Mouse (Mus musculus): ENCODE measurements at regions not wholly inside any gene's neighbourhood (a gene's known extent, or its start where the extent isn't known, plus 50 kb on each side); places are given as distances from the start of the nearest gene placed in this dataset.
A peak's percentile ranks its signal among the peaks of the same experiment; 100 is the strongest.

- H3K4me3 ChIP-seq (ENCODE audit: low read depth, low read length) = no peak overlapping the region
Measured at GRCm38 (mm10) chr11:43349564-43349963, 76.5 kb downstream of the Pttg1 start.

DNA sequence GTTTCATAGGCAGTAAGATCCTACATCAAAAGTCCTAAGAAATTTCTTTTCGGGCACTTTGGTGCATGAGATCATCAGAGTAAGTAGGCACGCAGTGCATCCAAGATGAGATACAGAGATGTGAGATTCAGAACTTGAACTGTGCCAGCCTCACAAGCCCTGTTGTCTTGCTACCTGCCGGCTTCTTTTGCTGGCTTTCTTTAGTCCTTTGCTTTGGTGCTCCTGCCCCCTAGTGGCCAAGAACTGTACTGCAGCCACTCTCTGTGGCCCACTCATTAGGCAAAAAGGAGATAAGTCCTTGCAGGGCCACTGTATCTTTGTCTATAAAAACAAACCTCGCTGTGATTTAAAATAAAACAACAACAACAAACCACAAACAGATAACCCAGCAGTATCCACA lies 77.5 kb downstream of the Pttg1 start:
- no peaks in the 10 kb centered on the region for H3K4me1 ChIP-seq (ENCODE audit: control insufficient read depth, insufficient read depth, low read length)
- ATAC-seq (ENCODE audit: insufficient number of reproducible peaks, low FRiP score, low TSS enrichment, low read depth) = no peak
- WGBS = 20% methylated on average over 4 of the region's 4 CpGs
- DNase-seq (ENCODE audit: low spot score) = peak; percentile 90
- no peaks in the 10 kb centered on the region for H3K9me3 ChIP-seq (ENCODE audit: control insufficient read depth, low read length)
- no peak overlapping the region for H3K4me2 ChIP-seq (ENCODE audit: low read depth, severe bottlenecking)
- no peak overlapping the region for H3K4me3 ChIP-seq (ENCODE audit: low read depth, low read length)
- no peaks in the 10 kb centered on the region for H3K27me3 ChIP-seq (ENCODE audit: control insufficient read depth, insufficient read depth, low read length)
- no peak overlapping the region for H3K9ac ChIP-seq (ENCODE audit: low read length)
- H3K36me3 ChIP-seq (ENCODE audit: control insufficient read depth, insufficient read depth, low read length) = no peaks in the 10 kb centered on the region
- H3K27ac ChIP-seq (replicated peaks; ENCODE audit: low read depth, low read length) = no peak overlapping the region

More at GRCm38 (mm10) chr11:43349564-43349963, 76.5 kb downstream of the Pttg1 start:
- H3K9me3 ChIP-seq (ENCODE audit: control insufficient read depth, low read length) = no peaks in the 10 kb centered on the region
- H3K9ac ChIP-seq (ENCODE audit: low read length) = no peak overlapping the region
- no peaks in the 10 kb centered on the region for H3K27me3 ChIP-seq (ENCODE audit: control insufficient read depth, insufficient read depth, low read length)
- H3K27ac ChIP-seq (replicated peaks; ENCODE audit: low read depth, low read length) = no peak overlapping the region
- DNase-seq (ENCODE audit: low spot score) (no peak), ATAC-seq (ENCODE audit: insufficient number of reproducible peaks, low FRiP score, low TSS enrichment, low read depth) (no peak)
- no peak overlapping the region for H3K4me2 ChIP-seq (ENCODE audit: low read depth, severe bottlenecking)
- H3K36me3 ChIP-seq (ENCODE audit: control insufficient read depth, insufficient read depth, low read length) = no peaks in the 10 kb centered on the region
- 58% methylated on average over 7 of the region's 7 CpGs for WGBS
- no peaks in the 10 kb centered on the region for H3K4me1 ChIP-seq (ENCODE audit: control insufficient read depth, insufficient read depth, low read length)

- Histone ChIP-seq H3K4me3 (ENCODE audit: low read depth, low read length) (no peak overlapping the region), H3K27ac (replicated peaks; ENCODE audit: low read depth, low read length) (no peak overlapping the region), H3K27me3 (ENCODE audit: control insufficient read depth, insufficient read depth, low read length) (no peaks in the 10 kb centered on the region), H3K9me3 (ENCODE audit: control insufficient read depth, low read length) (no peaks in the 10 kb centered on the region), H3K36me3 (ENCODE audit: control insufficient read depth, insufficient read depth, low read length) (no peaks in the 10 kb centered on the region), H3K9ac (ENCODE audit: low read length) (no peak overlapping the region), H3K4me2 (ENCODE audit: low read depth, severe bottlenecking) (no peak overlapping the region), H3K4me1 (ENCODE audit: control insufficient read depth, insufficient read depth, low read length) (no peaks in the 10 kb centered on the region)
- no peak for ATAC-seq (ENCODE audit: insufficient number of reproducible peaks, low FRiP score, low TSS enrichment, low read depth)
- no peak for DNase-seq (ENCODE audit: low spot score)
- 95% methylated on average over 9 of the region's 9 CpGs for WGBS
Measured at GRCm38 (mm10) chr11:43346489-43346888, 79.6 kb downstream of the Pttg1 start.

GRCm38 (mm10) chr11:43344767-43345561 lies 81.1 kb downstream of the Pttg1 start:
- DNase-seq (ENCODE audit: low spot score) = no peak
- Histone ChIP-seq H3K4me3 (ENCODE audit: low read depth, low read length) (no peak overlapping the region), H3K27me3 (ENCODE audit: control insufficient read depth, insufficient read depth, low read length) (no peaks in the 10 kb centered on the region), H3K9ac (ENCODE audit: low read length) (no peak overlapping the region), H3K4me2 (ENCODE audit: low read depth, severe bottlenecking) (no peak overlapping the region), H3K36me3 (ENCODE audit: control insufficient read depth, insufficient read depth, low read length) (no peaks in the 10 kb centered on the region), H3K9me3 (ENCODE audit: control insufficient read depth, low read length) (no peaks in the 10 kb centered on the region), H3K4me1 (ENCODE audit: control insufficient read depth, insufficient read depth, low read length) (no peaks in the 10 kb centered on the region), H3K27ac (replicated peaks; ENCODE audit: low read depth, low read length) (no peak overlapping the region)
- ATAC-seq (ENCODE audit: insufficient number of reproducible peaks, low FRiP score, low TSS enrichment, low read depth) = no peak
- WGBS = 68% methylated on average over 14 of the region's 14 CpGs

DNA sequence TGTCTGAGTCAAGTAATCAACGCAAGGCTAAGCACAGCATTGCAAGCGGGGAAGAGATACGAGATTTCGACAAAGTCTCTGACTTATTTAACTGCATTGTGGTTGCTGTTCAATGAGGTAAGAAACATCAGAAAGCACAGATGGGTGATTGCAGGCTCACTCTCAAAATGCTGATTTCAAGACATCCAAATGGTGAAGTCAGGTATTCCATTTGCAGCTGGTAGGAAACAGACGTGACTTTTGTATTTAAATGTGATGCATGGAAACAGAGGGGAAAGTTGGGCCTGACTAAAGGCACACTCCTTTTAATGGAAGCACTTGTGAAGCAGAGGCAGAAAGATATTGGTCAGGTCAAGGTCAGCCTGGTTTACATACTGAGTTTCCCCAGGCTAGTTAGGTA lies 82.5 kb downstream of the Pttg1 start:
- DNase-seq (ENCODE audit: low spot score) (no peak), ATAC-seq (ENCODE audit: insufficient number of reproducible peaks, low FRiP score, low TSS enrichment, low read depth) (no peak)
- H3K27ac ChIP-seq (replicated peaks; ENCODE audit: low read depth, low read length) = no peak overlapping the region
- H3K27me3 ChIP-seq (ENCODE audit: control insufficient read depth, insufficient read depth, low read length) = no peaks in the 10 kb centered on the region
- no peak overlapping the region for H3K4me3 ChIP-seq (ENCODE audit: low read depth, low read length)
- H3K4me1 ChIP-seq (ENCODE audit: control insufficient read depth, insufficient read depth, low read length) = no peaks in the 10 kb centered on the region
- WGBS = 89% methylated on average over 5 of the region's 5 CpGs
- no peaks in the 10 kb centered on the region for H3K36me3 ChIP-seq (ENCODE audit: control insufficient read depth, insufficient read depth, low read length)
- H3K9me3 ChIP-seq (ENCODE audit: control insufficient read depth, low read length) = no peaks in the 10 kb centered on the region
- H3K9ac ChIP-seq (ENCODE audit: low read length) = no peak overlapping the region
- no peak overlapping the region for H3K4me2 ChIP-seq (ENCODE audit: low read depth, severe bottlenecking)

DNA sequence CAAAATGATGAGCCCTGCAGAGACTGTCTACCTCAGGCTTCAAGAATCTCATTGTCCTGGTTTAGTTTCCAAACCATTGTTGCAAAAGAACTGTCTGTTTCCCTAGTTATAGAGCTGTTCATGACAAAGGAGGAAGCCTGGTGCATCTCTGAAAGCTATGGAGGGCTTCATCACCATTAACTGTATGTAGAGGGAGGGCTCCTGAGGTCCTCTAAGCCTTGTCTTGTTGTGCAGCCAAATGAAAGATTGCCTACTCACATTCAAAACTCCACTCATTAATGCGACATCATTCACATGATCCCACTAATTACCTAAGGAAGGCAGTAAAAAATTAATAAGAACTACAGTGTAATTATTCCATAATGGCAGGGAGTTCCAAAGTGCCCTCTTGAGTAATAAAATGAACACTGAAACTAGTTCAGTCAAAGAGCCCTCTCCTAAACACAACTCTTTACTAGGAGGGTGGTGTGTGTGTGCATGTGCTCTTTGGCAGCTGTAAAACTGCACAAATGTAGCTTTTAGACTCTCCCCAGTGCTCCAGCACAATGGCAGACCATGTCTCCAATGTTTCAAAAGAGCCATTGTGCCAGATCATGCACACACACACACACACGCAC lies 87.6 kb downstream of the Pttg1 start:
- Histone ChIP-seq H3K36me3 (ENCODE audit: control insufficient read depth, insufficient read depth, low read length) (no peaks in the 10 kb centered on the region), H3K4me1 (ENCODE audit: control insufficient read depth, insufficient read depth, low read length) (no peaks in the 10 kb centered on the region), H3K27me3 (ENCODE audit: control insufficient read depth, insufficient read depth, low read length) (no peaks in the 10 kb centered on the region), H3K4me2 (ENCODE audit: low read depth, severe bottlenecking) (no peak overlapping the region), H3K27ac (replicated peaks; ENCODE audit: low read depth, low read length) (no peak overlapping the region), H3K9me3 (ENCODE audit: control insufficient read depth, low read length) (no peaks in the 10 kb centered on the region), H3K4me3 (ENCODE audit: low read depth, low read length) (no peak overlapping the region), H3K9ac (ENCODE audit: low read length) (no peak overlapping the region)
- DNase-seq (ENCODE audit: low spot score) (no peak), ATAC-seq (ENCODE audit: insufficient number of reproducible peaks, low FRiP score, low TSS enrichment, low read depth) (no peak)
- 81% methylated on average over 2 of the region's 2 CpGs for WGBS

GRCm38 (mm10) chr11:43335668-43336265 lies 90.3 kb downstream of the Pttg1 start:
- Histone ChIP-seq H3K36me3 (ENCODE audit: control insufficient read depth, insufficient read depth, low read length) (no peaks in the 10 kb centered on the region), H3K4me3 (ENCODE audit: low read depth, low read length) (no peak overlapping the region), H3K4me2 (ENCODE audit: low read depth, severe bottlenecking) (no peak overlapping the region), H3K27ac (replicated peaks; ENCODE audit: low read depth, low read length) (no peak overlapping the region), H3K9me3 (ENCODE audit: control insufficient read depth, low read length) (no peaks in the 10 kb centered on the region), H3K27me3 (ENCODE audit: control insufficient read depth, insufficient read depth, low read length) (no peaks in the 10 kb centered on the region), H3K4me1 (ENCODE audit: control insufficient read depth, insufficient read depth, low read length) (no peaks in the 10 kb centered on the region), H3K9ac (ENCODE audit: low read length) (no peak overlapping the region)
- ATAC-seq (ENCODE audit: insufficient number of reproducible peaks, low FRiP score, low TSS enrichment, low read depth) = no peak
- 67% methylated on average over 7 of the region's 7 CpGs for WGBS
- DNase-seq (ENCODE audit: low spot score) = no peak

GRCm38 (mm10) chr11:43333547-43333946 lies 92.5 kb downstream of the Pttg1 start:
- Histone ChIP-seq H3K36me3 (ENCODE audit: control insufficient read depth, insufficient read depth, low read length) (no peaks in the 10 kb centered on the region), H3K27me3 (ENCODE audit: control insufficient read depth, insufficient read depth, low read length) (no peaks in the 10 kb centered on the region), H3K4me3 (ENCODE audit: low read depth, low read length) (no peak overlapping the region), H3K27ac (replicated peaks; ENCODE audit: low read depth, low read length) (no peak overlapping the region), H3K4me2 (ENCODE audit: low read depth, severe bottlenecking) (no peak overlapping the region), H3K9ac (ENCODE audit: low read length) (no peak overlapping the region), H3K9me3 (ENCODE audit: control insufficient read depth, low read length) (no peaks in the 10 kb centered on the region), H3K4me1 (ENCODE audit: control insufficient read depth, insufficient read depth, low read length) (no peaks in the 10 kb centered on the region)
- DNase-seq (ENCODE audit: low spot score) = no peak
- 67% methylated on average over 4 of the region's 4 CpGs for WGBS
- ATAC-seq (ENCODE audit: insufficient number of reproducible peaks, low FRiP score, low TSS enrichment, low read depth) = no peak
